Mouse (Mus musculus) adrenal gland, postnatal 36 days (tissue): ENCODE measurements around the gene Fbxo44. TPM values are rescaled to one million over a fixed set of nuclear protein-coding genes. Genes with fewer than 3 reads are reported as not detected.
A peak's percentile ranks its signal among the peaks of the same experiment; 100 is the strongest.

Experiments used
- DNase-seq, 2 experiments: peaks; one replicate each; pipeline ENCODE4 v3.0.0; 2021; ENCODE audit warnings: mixed read lengths in 1 of 2
- total RNA-seq, 2 experiments: library from RNA; stranded (reverse); gene quantifications; 2 replicates each; pipeline ENCODE4 v1.2.3; 2021

Fbxo44 gene
- total RNA-seq, 2 experiments from 2014 or later, result 10.7 to 12.9 TPM

- DNase-seq, result no peak
Observed at GRCm38 (mm10) chr4:148166431-148166830, 6.1 kb upstream of the Fbxo44 start.

- no peak for DNase-seq
Observed at GRCm38 (mm10) chr4:148165551-148165950, 5.3 kb upstream of the Fbxo44 start.

GRCm38 (mm10) chr4:148164461-148164860 is 4.2 kb upstream of the Fbxo44 start:
- DNase-seq, result no peak

- peak; percentile 87 to 91 for DNase-seq
Observed at GRCm38 (mm10) chr4:148164002-148164439, 3.7 kb upstream of the Fbxo44 start.

GRCm38 (mm10) chr4:148159544-148160435 is 492 bp downstream of the Fbxo44 start:
- DNase-seq, result peak; percentile 96 to 97

GRCm38 (mm10) chr4:148158436-148159348 is 1.6 kb downstream of the Fbxo44 start:
- no peak for DNase-seq

- peak in 1 of 2 experiments; percentile 34 for DNase-seq
Observed at GRCm38 (mm10) chr4:148154982-148155381, 5.3 kb downstream of the Fbxo44 start.

GRCm38 (mm10) chr4:148154006-148154405 is 6.3 kb downstream of the Fbxo44 start:
- DNase-seq, result no peak

GRCm38 (mm10) chr4:148152547-148152946 is 7.7 kb downstream of the Fbxo44 start:
- no peak for DNase-seq

GRCm38 (mm10) chr4:148151267-148152168 is 8.8 kb downstream of the Fbxo44 start, which contains the start of gene Fbxo6:
Gene Fbxo6 (minus strand): TSS chr4:148152140.
- DNase-seq, result peak; percentile 92 to 94

GRCm38 (mm10) chr4:148150953-148151266 is 9.4 kb downstream of the Fbxo44 start:
- no peak for DNase-seq

- DNase-seq, result no peak
Observed at GRCm38 (mm10) chr4:148150242-148150641, 10.0 kb downstream of the Fbxo44 start.

- no peak for DNase-seq
Observed at GRCm38 (mm10) chr4:148149540-148149939, 10.7 kb downstream of the Fbxo44 start.

- DNase-seq, result no peak
Observed at GRCm38 (mm10) chr4:148147714-148148113, 12.6 kb downstream of the Fbxo44 start.

- DNase-seq, result no peak
Observed at GRCm38 (mm10) chr4:148143721-148144120, 16.6 kb downstream of the Fbxo44 start.

GRCm38 (mm10) chr4:148140098-148141011 is 19.9 kb downstream of the Fbxo44 start:
- DNase-seq, result peak; percentile 92 to 96

GRCm38 (mm10) chr4:148139767-148140097 is 20.6 kb downstream of the Fbxo44 start:
- no peak for DNase-seq

- no peak for DNase-seq
Observed at GRCm38 (mm10) chr4:148137503-148137902, 22.8 kb downstream of the Fbxo44 start.

GRCm38 (mm10) chr4:148134988-148135387 is 25.3 kb downstream of the Fbxo44 start:
- DNase-seq, result no peak

GRCm38 (mm10) chr4:148131497-148132081 is 28.7 kb downstream of the Fbxo44 start:
- DNase-seq, result no peak
